Mouse (Mus musculus) kidney, adult 2 months (tissue): ENCODE data around the gene Nhej1.

Experiments used
- CTCF ChIP-seq: fragments of 200-500 bp; conservative IDR thresholded peaks from 2 replicates; pipeline ENCODE4 v1.5.1; 2011; ENCODE audit warnings: low read depth, mild to moderate bottlenecking, control low read depth, low read length, moderate library complexity, mixed read lengths; ENCODE audit not compliant: insufficient read depth, insufficient read length
- POLR2A ChIP-seq: fragments of 200-500 bp; IDR thresholded peaks from one replicate; pipeline ENCODE4 v1.6.1; 2011; ENCODE audit warnings: low read depth, low read length, control low read depth

DNA sequence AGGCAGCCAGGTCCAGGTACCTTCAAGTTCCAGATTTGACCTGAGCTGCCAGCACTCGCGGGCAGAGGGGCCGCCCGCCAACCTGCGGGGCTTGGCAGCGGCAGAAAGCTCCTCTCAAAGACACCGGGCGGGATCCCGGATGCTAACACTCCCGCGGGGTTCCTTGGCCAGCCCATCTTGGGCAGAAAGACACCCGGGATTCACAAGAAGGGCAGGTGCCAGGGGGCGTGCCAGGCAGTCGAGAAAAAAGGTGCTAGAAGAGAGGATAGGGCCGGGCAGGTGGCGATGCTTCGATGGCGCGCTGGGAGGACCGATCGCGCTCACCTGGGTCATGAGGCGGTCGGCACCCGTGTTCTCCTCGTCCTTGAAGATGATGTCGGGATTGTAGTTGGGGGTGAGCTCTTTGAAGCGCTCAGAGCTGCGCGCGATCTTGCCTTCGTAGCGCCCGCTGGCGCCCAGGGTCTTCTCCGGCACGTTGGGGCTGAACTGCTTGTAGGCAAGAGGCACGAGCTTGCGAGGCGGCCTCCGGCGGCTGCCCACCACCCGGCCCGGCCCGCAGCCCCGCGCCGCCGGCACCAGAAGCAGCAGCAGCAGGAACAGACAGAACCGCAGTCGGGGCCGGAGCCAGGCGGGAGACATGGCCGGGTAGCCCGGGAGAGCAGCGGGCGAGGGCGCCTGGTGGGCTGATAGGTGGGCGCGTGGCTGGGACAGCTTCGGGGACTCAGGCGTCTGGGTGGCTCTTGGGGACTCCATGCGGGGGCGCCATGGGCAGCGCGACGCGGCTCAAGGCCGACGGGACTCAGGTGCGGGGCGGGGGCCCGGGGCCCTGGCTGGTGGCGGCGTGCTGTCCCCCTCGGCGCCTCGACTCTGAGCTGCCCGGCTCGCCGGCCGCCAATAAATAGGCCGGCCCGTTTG is 174.2 kb downstream of the Nhej1 start:
- TF ChIP-seq POLR2A (no peak), CTCF (no peak)
